Mouse (Mus musculus) hindbrain, embryonic 16.5 days (tissue): ENCODE data around the gene Irak1. TPM values are rescaled to one million over a fixed set of nuclear protein-coding genes. Genes with fewer than 3 reads are reported as not detected.
A peak's percentile ranks its signal among the peaks of the same experiment; 100 is the strongest.

ENCODE experiments used
- ATAC-seq: fragments of 200-750 bp; cut with Nextera tagmentation; 2 replicates; pipeline ENCODE4 v1.8.0; 2017; ENCODE audit warnings: moderate TSS enrichment, moderate library complexity
- H3K27ac ChIP-seq: fragments of 300-500 bp; sonication (generic); 2 replicates; pipeline ENCODE4 v1.5.1; 2014; ENCODE audit warnings: low read depth, mild to moderate bottlenecking, control low read depth, low read length, moderate library complexity
- H3K27me3 ChIP-seq: fragments of 300-500 bp; sonication (generic); replicated peaks from 2 replicates; pipeline ENCODE4 v1.6.1; 2014; ENCODE audit warnings: low read length; ENCODE audit not compliant: control insufficient read depth, insufficient read depth
- H3K36me3 ChIP-seq: fragments of 300-500 bp; sonication (generic); 2 replicates; pipeline ENCODE4 v1.6.1; 2014; ENCODE audit warnings: mild to moderate bottlenecking, low read length, moderate library complexity, mixed read lengths; ENCODE audit not compliant: control insufficient read depth, insufficient read depth
- H3K4me1 ChIP-seq: fragments of 300-500 bp; sonication (generic); 2 replicates; pipeline ENCODE4 v1.6.1; 2014; ENCODE audit warnings: low read depth, low read length; ENCODE audit not compliant: control insufficient read depth, insufficient read depth
- H3K4me2 ChIP-seq: fragments of 300-500 bp; sonication (generic); 2 replicates; pipeline ENCODE4 v1.6.1; 2014; ENCODE audit warnings: mild to moderate bottlenecking, low read length, control low read depth, moderate library complexity
- H3K4me3 ChIP-seq: fragments of 300-500 bp; sonication (generic); 2 replicates; pipeline ENCODE4 v1.5.1; 2014; ENCODE audit warnings: mild to moderate bottlenecking, low read length, control low read depth, moderate library complexity
- H3K9ac ChIP-seq: fragments of 300-500 bp; sonication (generic); 2 replicates; pipeline ENCODE4 v1.6.1; 2014; ENCODE audit warnings: low read depth, mild to moderate bottlenecking, control low read depth, low read length, moderate library complexity
- H3K9me3 ChIP-seq: fragments of 300-500 bp; sonication (generic); 2 replicates; pipeline ENCODE4 v1.6.1; 2014; ENCODE audit warnings: mild to moderate bottlenecking, low read length, moderate library complexity; ENCODE audit not compliant: control insufficient read depth
- WGBS: fragments of 180-500 bp; shearing (Covaris S2); extraction: QIAGEN DNeasy Blood & Tissue Kit; methylation state at CpG from one replicate; pipeline ENCODE4 v1.1.7; 2014; 5-methylcytosine and 5-hydroxymethylcytosine counted together
- microRNA counts: library from miRNA; unstranded; fragments of <30 nt; microRNA quantifications from one replicate; lab custom pipeline; 2016
- microRNA-seq: library from miRNA; unstranded; fragments of <30 nt; microRNA quantifications from one replicate; pipeline ENCODE4, GENCODE M21; 2017
- polyA plus RNA-seq: library from polyadenylated mRNA; unstranded; fragments of >200 nt; fragmentation: Nextera tagmentation; extraction: Ambion mirVana; gene quantifications from 2 replicates; pipeline ENCODE4 v1.2.1, GENCODE M21; 2015

The Irak1 gene
- polyA plus RNA-seq, 1 experiment from 2014 or later: 38.4 TPM

DNA sequence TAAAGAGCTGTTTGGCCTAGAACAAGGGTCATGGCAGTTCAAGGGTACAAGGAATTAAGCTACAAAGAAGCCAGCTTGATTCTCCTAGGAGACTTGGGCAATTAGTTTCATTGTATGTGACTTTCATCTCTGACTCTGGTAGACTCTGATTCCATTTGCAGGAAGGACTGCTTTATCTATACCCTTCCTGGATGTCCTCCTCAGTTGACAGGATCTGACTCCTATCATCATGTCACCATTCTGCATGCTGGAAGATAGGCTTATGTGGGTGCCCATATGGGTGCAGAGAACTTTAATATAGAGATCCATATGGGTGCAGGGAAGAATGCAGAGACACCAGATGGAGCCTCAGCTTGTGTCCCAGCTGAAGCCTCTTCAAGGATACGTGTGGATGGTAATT lies 54.6 kb downstream of the Irak1 start:
- H3K27me3 ChIP-seq: no peaks in the 10 kb centered on the region
- 77% methylated on average over 1 of the region's 1 CpGs for WGBS
- H3K9ac ChIP-seq: no peak overlapping the region
- no peak overlapping the region for H3K4me3 ChIP-seq
- no peaks in the 10 kb centered on the region; the same call in 1 of the 2 replicates for H3K9me3 ChIP-seq
- H3K27ac ChIP-seq: no peak overlapping the region; the same call in 1 of the 2 replicates
- H3K36me3 ChIP-seq: no peaks in the 10 kb centered on the region
- no peak overlapping the region for H3K4me2 ChIP-seq
- no peak for ATAC-seq
- H3K4me1 ChIP-seq: peaks cover 6% of the 10 kb centered on the region

GRCm38 (mm10) chrX:73967177-73968075 lies 56.3 kb downstream of the Irak1 start:
- no peaks in the 10 kb centered on the region for H3K36me3 ChIP-seq
- peak overlapping the region; percentile 54 for H3K4me2 ChIP-seq
- peak overlapping the region; percentile 98 for H3K27ac ChIP-seq
- 18% methylated on average over 44 of the region's 60 CpGs for WGBS
- peak overlapping the region; percentile 71 for H3K9ac ChIP-seq
- H3K4me3 ChIP-seq: peak overlapping the region; percentile 63
- no peaks in the 10 kb centered on the region for H3K27me3 ChIP-seq
- peak; percentile 88 for ATAC-seq
- H3K9me3 ChIP-seq: no peaks in the 10 kb centered on the region; the same call in 1 of the 2 replicates
- peaks cover 22% of the 10 kb centered on the region for H3K4me1 ChIP-seq

- Histone ChIP-seq H3K4me2 (peak within 1 kb of the TSS; percentile 77), H3K27ac (peak within 1 kb of the TSS; percentile 98), H3K9me3 (no peaks in the 10 kb centered on the region; the same call in 1 of the 2 replicates), H3K36me3 (no peaks in the 10 kb centered on the region), H3K27me3 (no peaks in the 10 kb centered on the region), H3K4me1 (peaks cover 22% of the 10 kb centered on the region), H3K9ac (peak within 1 kb of the TSS; percentile 70), H3K4me3 (peak within 1 kb of the TSS; percentile 63)
- peak; percentile 80 for ATAC-seq
- 21% methylated on average over 56 of the region's 58 CpGs for WGBS
Measured at GRCm38 (mm10) chrX:73966248-73967176, 57.2 kb downstream of the Irak1 start, which contains the start of gene Hcfc1. Hcfc1 (minus strand) TSS chrX:73966357.

DNA sequence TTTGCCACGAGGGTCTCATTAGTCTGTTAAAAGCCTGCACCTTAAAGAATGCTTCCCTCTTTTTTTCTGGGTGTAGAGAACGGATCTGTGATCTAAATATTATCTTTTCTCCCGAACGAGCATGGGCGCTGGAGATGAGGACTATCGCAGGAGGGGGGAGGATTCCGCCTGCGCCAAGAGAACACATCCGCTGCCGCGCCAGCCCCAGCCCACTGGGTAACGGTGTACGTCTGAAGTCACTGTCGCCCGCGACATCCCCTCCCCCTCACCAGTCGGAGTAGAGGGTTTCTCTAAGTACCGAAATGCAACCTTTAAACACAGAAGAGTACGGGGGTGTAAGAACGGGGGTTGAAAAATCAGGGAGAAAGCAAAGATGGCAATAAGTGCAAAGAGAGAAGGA lies 58.4 kb downstream of the Irak1 start:
- Histone ChIP-seq H3K27ac (no peak overlapping the region; the same call in 1 of the 2 replicates), H3K4me2 (peak overlapping the region; percentile 77), H3K4me3 (peak overlapping the region; percentile 63), H3K4me1 (peaks cover 22% of the 10 kb centered on the region), H3K9me3 (no peaks in the 10 kb centered on the region; the same call in 1 of the 2 replicates), H3K27me3 (no peaks in the 10 kb centered on the region), H3K36me3 (no peaks in the 10 kb centered on the region), H3K9ac (peak overlapping the region; percentile 70)
- no peak for ATAC-seq
- 23% methylated on average over 20 of the region's 20 CpGs for WGBS

DNA sequence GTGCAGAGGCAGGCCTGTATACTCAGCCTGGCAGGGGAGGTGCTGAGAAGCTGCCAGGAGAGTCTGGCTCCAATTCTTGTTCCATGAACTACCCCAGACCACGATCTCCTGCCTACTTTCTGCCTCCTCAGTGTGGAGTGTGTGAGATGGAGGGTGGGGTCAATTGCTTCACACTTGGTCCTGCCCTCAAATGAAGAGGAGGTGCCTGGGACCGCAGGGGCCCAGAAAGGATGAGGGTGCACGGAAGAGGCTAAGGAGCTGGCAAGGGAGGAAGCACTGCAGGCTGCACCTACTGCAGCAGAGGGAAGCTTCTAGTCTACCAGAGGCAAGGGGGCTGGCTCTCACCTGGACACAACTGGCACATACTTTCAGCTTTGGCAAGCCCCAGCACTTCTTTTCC lies 59.4 kb downstream of the Irak1 start:
- no peaks in the 10 kb centered on the region; the same call in 1 of the 2 replicates for H3K9me3 ChIP-seq
- 48% methylated on average over 3 of the region's 3 CpGs for WGBS
- ATAC-seq: no peak
- peak overlapping the region; percentile 23 for H3K27ac ChIP-seq
- peaks cover 22% of the 10 kb centered on the region for H3K4me1 ChIP-seq
- peak overlapping the region; percentile 63 for H3K4me3 ChIP-seq
- peaks cover 2% of the 10 kb centered on the region; the same call in 1 of the 2 replicates for H3K36me3 ChIP-seq
- H3K9ac ChIP-seq: peak overlapping the region; percentile 61
- H3K4me2 ChIP-seq: peak overlapping the region; percentile 77
- H3K27me3 ChIP-seq: no peaks in the 10 kb centered on the region

MicroRNAs within 50 kb of the gene (microRNA counts, 519-probe panel; counts per million panel counts)
- microRNA mmu-miR-718 (lab: Ali Mortazavi, UCI): 969 counts per million, percentile 6 among the panel's probes with 10 or more counts

Small RNAs within 50 kb of the gene (microRNA-seq; reads per million reads assigned to microRNA genes)
- gene Mir5132: 0.83 reads per million
- gene Mir718: not detected

Other genes starting within 250 kb of the Irak1 start
- gene Srpk3, start 249.5 kb downstream of the Irak1 start, polyA plus RNA-seq: 1.9 and 4.4 TPM in 2 replicates
- 275 and 285 TPM in 2 replicates for gene Idh3g, start 237.0 kb downstream of the Irak1 start, polyA plus RNA-seq
- 145 and 162 TPM in 2 replicates for gene Ssr4, start 236.9 kb downstream of the Irak1 start, polyA plus RNA-seq
- gene Pdzd4, start 198.9 kb downstream of the Irak1 start, polyA plus RNA-seq: 3.1 and 4.0 TPM in 2 replicates
- gene Avpr2, start 131.8 kb downstream of the Irak1 start, polyA plus RNA-seq: 0.11 and 0.20 TPM in 2 replicates
- gene L1cam, start 127.8 kb downstream of the Irak1 start, polyA plus RNA-seq: 109 and 139 TPM in 2 replicates
- gene Arhgap4, start 102.0 kb downstream of the Irak1 start, polyA plus RNA-seq: 2.7 TPM in 2 replicates
- gene Naa10, start 102.0 kb downstream of the Irak1 start, polyA plus RNA-seq: 89.5 and 92.9 TPM in 2 replicates
- 15.2 and 16.8 TPM in 2 replicates for gene Renbp, start 93.1 kb downstream of the Irak1 start, polyA plus RNA-seq
- 38.1 and 44.2 TPM in 2 replicates for gene Hcfc1, start 57.6 kb downstream of the Irak1 start, polyA plus RNA-seq
- not detected in 2 replicates for gene Opn1mw, start 103.5 kb upstream of the Irak1 start, polyA plus RNA-seq
- 9.9 and 10.8 TPM in 2 replicates for gene Mecp2, start 111.4 kb upstream of the Irak1 start, polyA plus RNA-seq
- not detected in 2 replicates for gene Tex28, start 143.9 kb upstream of the Irak1 start, polyA plus RNA-seq
- 0.14 TPM in 1 of 2 replicates, not detected in the other for gene Tktl1, start 153.3 kb upstream of the Irak1 start, polyA plus RNA-seq
- 77.4 and 103 TPM in 2 replicates for gene Flna, start 225.9 kb upstream of the Irak1 start, polyA plus RNA-seq
- gene Emd, start 230.8 kb upstream of the Irak1 start, polyA plus RNA-seq: 13.1 and 14.8 TPM in 2 replicates
- 342 and 444 TPM in 2 replicates for gene Rpl10, start 246.9 kb upstream of the Irak1 start, polyA plus RNA-seq